Mouse (Mus musculus) forebrain, postnatal 0 days (tissue): ENCODE data around the gene Nfix. TPM values are rescaled to one million over a fixed set of nuclear protein-coding genes. Genes with fewer than 3 reads are reported as not detected.

Experiments
- ATAC-seq: fragments of 200-750 bp; cut with Nextera tagmentation; 2 replicates; pipeline ENCODE4 v1.8.0; 2017; ENCODE audit warnings: mild to moderate bottlenecking, moderate library complexity
- DNase-seq: peaks from one replicate; pipeline ENCODE4 v3.0.0-alpha.2; 2015
- H3K27ac ChIP-seq: fragments of 300-500 bp; sonication (generic); 2 replicates; pipeline ENCODE4 v1.5.1; 2014; ENCODE audit warnings: low read depth, mild to moderate bottlenecking, antibody characterized with exemption, low read length, moderate library complexity, mixed read lengths
- H3K27me3 ChIP-seq: fragments of 300-500 bp; sonication (generic); 2 replicates; pipeline ENCODE4 v1.6.1; 2014; ENCODE audit warnings: mild to moderate bottlenecking, low read length, mixed read lengths; ENCODE audit not compliant: insufficient read depth
- H3K36me3 ChIP-seq: fragments of 300-500 bp; sonication (generic); 2 replicates; pipeline ENCODE4 v1.6.1; 2014; ENCODE audit warnings: mild to moderate bottlenecking, moderate library complexity; ENCODE audit not compliant: insufficient read depth
- H3K4me1 ChIP-seq: fragments of 300-500 bp; sonication (generic); 2 replicates; pipeline ENCODE4 v1.6.1; 2014; ENCODE audit warnings: antibody characterized with exemption; ENCODE audit not compliant: insufficient read depth
- H3K4me2 ChIP-seq: fragments of 300-500 bp; sonication (generic); 2 replicates; pipeline ENCODE4 v1.6.1; 2014; ENCODE audit warnings: low read depth, mild to moderate bottlenecking, moderate library complexity
- H3K4me3 ChIP-seq: fragments of 300-500 bp; sonication (generic); 2 replicates; pipeline ENCODE4 v1.5.1; 2014; ENCODE audit warnings: low read depth, low read length, mixed read lengths
- H3K9ac ChIP-seq: fragments of 300-500 bp; sonication (generic); 2 replicates; pipeline ENCODE4 v1.6.1; 2014; ENCODE audit warnings: mild to moderate bottlenecking
- H3K9me3 ChIP-seq: fragments of 300-500 bp; sonication (generic); 2 replicates; pipeline ENCODE4 v1.6.1; 2016; ENCODE audit warnings: low read length
- CTCF ChIP-seq: sonication (generic); IDR thresholded peaks from 2 replicates; pipeline ENCODE4 v1.5.1; 2016; ENCODE audit warnings: antibody characterized with exemption, control low read depth, low read depth
- WGBS: fragments of 180-500 bp; shearing (Covaris S2); extraction: QIAGEN DNeasy Blood & Tissue Kit; methylation state at CpG from one replicate; pipeline ENCODE4 v1.1.7; 2014; 5-methylcytosine and 5-hydroxymethylcytosine counted together
- polyA plus RNA-seq: library from polyadenylated mRNA; unstranded; fragments of >200 nt; fragmentation: Nextera tagmentation; extraction: Ambion mirVana; gene quantifications from 2 replicates; pipeline ENCODE4 v1.2.1, GENCODE M21; 2015
- total RNA-seq: library from RNA; depleted of rRNA; stranded (reverse); fragments of >200 nt; gene quantifications from 2 replicates; pipeline ENCODE4 v1.2.3, GENCODE M21; 2014

The Nfix gene
- total and polyA plus RNA-seq, 2 experiments from 2014 or later, result 111 to 376 TPM

DNA sequence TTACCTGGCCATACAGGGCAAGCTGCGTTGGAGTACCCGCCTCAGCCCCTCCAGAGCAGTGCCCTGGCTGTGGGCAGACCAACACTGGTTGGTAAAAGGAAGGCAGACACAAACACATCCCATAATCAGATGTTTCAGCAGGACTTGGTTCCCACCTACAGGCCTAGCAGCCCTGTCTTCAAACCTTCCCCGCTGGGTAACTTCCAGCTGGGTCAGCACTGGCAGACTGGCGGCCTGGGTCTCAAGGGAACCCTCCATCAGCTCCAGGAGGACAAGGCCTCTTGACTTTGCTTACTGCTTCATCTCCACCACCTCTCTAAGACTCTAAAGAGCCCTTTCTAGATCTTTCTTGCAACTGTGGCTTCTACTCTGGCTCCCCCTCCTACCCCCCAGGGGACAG is 63.6 kb downstream of the Nfix start:
- Histone ChIP-seq H3K27ac (no peak overlapping the region), H3K4me2 (no peak overlapping the region), H3K27me3 (no peaks in the 10 kb centered on the region), H3K9me3 (no peaks in the 10 kb centered on the region), H3K36me3 (no peaks in the 10 kb centered on the region), H3K9ac (no peak overlapping the region), H3K4me1 (peaks cover 15% of the 10 kb centered on the region), H3K4me3 (no peak overlapping the region)
- 79% methylated on average over 4 of the region's 4 CpGs for WGBS
- no peak for DNase-seq
- no peak for ATAC-seq
- TF ChIP-seq CTCF, result no peak

DNA sequence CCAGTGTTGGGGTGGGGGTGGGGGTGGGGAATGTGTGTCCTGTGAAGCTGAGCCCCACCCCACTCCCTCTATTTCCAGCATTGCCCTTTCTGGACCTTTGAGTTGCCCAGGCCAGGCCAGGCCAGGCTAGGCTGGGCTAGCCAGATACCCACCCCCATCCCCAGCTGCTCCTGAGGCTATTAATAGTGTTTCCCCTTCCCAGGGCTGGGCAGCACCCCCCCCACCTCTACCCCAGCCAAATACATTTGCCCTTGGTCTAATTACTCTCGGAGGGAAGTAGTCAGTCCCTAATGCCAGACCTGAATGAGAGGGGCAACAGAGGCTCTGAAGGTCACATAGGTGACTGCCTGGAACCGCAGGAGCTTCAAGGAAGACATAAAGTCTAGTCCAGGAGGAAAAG is 64.5 kb downstream of the Nfix start:
- peak overlapping the region; percentile 54; the same call in 1 of the 2 replicates for H3K27ac ChIP-seq
- WGBS, result 29% methylated on average over 2 of the region's 2 CpGs
- no peak overlapping the region for H3K9ac ChIP-seq

DNA sequence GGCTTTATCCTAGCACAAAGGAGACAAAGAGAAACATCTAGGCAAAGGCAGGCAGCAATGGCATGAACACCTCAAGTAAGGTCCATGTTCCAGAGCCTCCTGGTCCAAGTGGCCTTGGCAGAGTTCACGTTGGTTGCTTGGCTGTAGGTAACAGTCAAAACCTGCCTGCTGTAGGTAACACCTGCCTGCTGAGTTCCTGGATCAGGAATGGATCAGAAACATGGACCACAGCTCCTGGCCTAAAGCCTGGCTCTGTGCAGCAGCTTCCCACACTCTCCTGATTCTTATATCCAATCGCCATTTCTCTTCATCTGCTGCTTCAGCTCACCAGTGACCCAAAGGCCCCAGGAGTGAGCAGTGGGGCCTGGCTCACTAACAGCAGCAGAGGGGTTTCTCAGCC is 65.5 kb downstream of the Nfix start:
- 59% methylated on average over 2 of the region's 2 CpGs for WGBS

More for the DNA sequence above, 64.5 kb downstream of the Nfix start:
- H3K27me3 ChIP-seq, result no peaks in the 10 kb centered on the region
- peaks cover 24% of the 10 kb centered on the region for H3K4me1 ChIP-seq
- H3K9me3 ChIP-seq, result no peaks in the 10 kb centered on the region
- no peaks in the 10 kb centered on the region for H3K36me3 ChIP-seq
- ATAC-seq (no peak), DNase-seq (no peak)
- H3K4me2 ChIP-seq, result no peak overlapping the region
- H3K4me3 ChIP-seq, result no peak overlapping the region
- TF ChIP-seq CTCF, result no peak

DNA sequence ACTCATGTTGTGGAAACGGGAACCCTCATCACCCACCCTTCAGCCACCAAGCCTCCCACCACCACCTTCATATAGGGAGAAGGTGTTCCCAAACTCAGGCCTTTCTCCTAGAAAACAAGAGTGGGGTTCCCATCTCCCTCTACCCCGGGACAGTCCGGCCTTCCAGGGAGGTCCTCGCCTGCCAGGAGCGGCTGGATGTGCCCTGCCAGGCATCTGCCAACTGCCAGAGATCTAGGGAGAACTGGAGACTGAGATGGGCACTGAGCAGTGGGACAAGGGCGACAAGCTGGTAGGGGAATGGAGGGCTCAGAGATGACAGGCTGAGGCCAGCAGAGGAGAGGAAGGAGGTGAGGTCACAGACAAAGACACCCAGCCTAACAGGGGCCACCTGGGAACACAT is 66.2 kb downstream of the Nfix start:
- Histone ChIP-seq H3K4me1 (peaks cover 30% of the 10 kb centered on the region), H3K9ac (no peak overlapping the region)

More for the DNA sequence above, 65.5 kb downstream of the Nfix start:
- H3K4me1 ChIP-seq, result peaks cover 28% of the 10 kb centered on the region
- ATAC-seq (no peak), DNase-seq (no peak)
- H3K27ac ChIP-seq, result peak overlapping the region; percentile 54; the same call in 1 of the 2 replicates
- H3K4me2 ChIP-seq, result no peak overlapping the region
- no peak overlapping the region for H3K9ac ChIP-seq
- TF ChIP-seq CTCF, result no peak
- H3K27me3 ChIP-seq, result no peaks in the 10 kb centered on the region
- no peaks in the 10 kb centered on the region for H3K9me3 ChIP-seq
- H3K4me3 ChIP-seq, result no peak overlapping the region
- peaks cover 3% of the 10 kb centered on the region; the same call in 1 of the 2 replicates for H3K36me3 ChIP-seq

DNA sequence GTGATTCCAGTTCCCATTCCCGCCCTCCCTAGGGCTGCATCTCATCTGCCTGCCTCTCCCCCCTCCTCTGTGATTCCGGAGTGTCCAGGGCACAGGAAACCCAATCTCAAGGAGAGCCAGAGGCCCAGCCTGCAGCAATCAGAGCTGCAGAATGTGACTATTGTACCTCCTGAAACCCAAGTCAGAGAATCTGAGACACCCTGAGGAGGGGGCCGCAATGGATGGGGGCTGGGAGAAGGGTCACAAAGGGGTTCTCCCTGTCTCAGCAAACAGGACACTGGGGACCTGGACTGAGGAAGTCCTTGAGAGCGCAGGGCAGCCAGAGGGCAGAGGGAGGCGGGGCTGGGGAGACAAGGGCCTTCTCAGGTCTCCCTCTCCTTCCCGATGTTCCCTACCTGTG is 67.1 kb downstream of the Nfix start:
- Histone ChIP-seq H3K9me3 (no peaks in the 10 kb centered on the region), H3K4me2 (no peak overlapping the region), H3K27ac (peak overlapping the region; percentile 47), H3K36me3 (peaks cover 3% of the 10 kb centered on the region; the same call in 1 of the 2 replicates), H3K27me3 (no peaks in the 10 kb centered on the region), H3K4me1 (peaks cover 29% of the 10 kb centered on the region), H3K4me3 (no peak overlapping the region), H3K9ac (0 out of 2 replicates have a peak overlapping the region, but pooled peaks have one; percentile 11)
- ATAC-seq (no peak), DNase-seq (peak; percentile 10)
- no peak for TF ChIP-seq CTCF
- 53% methylated on average over 6 of the region's 6 CpGs for WGBS

More for the DNA sequence above, 66.2 kb downstream of the Nfix start:
- WGBS, result 74% methylated on average over 6 of the region's 6 CpGs
- H3K36me3 ChIP-seq, result peaks cover 3% of the 10 kb centered on the region; the same call in 1 of the 2 replicates
- no peak overlapping the region for H3K4me3 ChIP-seq
- H3K27ac ChIP-seq, result peak overlapping the region; percentile 48
- no peak for TF ChIP-seq CTCF
- no peaks in the 10 kb centered on the region for H3K9me3 ChIP-seq
- no peak overlapping the region for H3K4me2 ChIP-seq
- H3K27me3 ChIP-seq, result no peaks in the 10 kb centered on the region
- DNase-seq (no peak), ATAC-seq (no peak)

DNA sequence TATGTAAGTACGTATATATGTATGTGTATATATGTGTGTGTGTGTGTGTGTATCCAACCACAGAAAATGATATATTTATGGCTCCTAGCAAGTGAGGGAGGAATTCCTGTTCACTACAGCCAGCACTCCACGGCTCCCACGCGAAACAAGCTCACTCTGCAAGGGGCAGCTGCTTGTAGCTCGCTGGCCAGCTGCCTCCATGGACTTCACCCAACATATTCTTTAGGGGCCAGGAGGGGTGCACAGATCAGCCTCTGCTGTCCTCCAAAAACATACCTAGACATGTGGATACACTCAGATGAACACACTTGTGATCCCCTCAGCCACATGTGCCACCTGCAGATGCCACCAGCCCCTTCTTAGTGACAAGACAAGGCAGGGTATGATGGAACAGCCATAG is 67.6 kb downstream of the Nfix start:
- H3K4me3 ChIP-seq, result no peak overlapping the region
- 0 out of 2 replicates have a peak overlapping the region, but pooled peaks have one; percentile 0 for H3K9ac ChIP-seq
- peaks cover 3% of the 10 kb centered on the region; the same call in 1 of the 2 replicates for H3K36me3 ChIP-seq
- H3K9me3 ChIP-seq, result no peaks in the 10 kb centered on the region
- ATAC-seq (no peak), DNase-seq (peak; percentile 42)
- no peak overlapping the region for H3K4me2 ChIP-seq
- peaks cover 29% of the 10 kb centered on the region for H3K4me1 ChIP-seq
- peak overlapping the region; percentile 47 for H3K27ac ChIP-seq
- no peaks in the 10 kb centered on the region for H3K27me3 ChIP-seq
- no peak for TF ChIP-seq CTCF
- 37% methylated on average over 5 of the region's 5 CpGs for WGBS

DNA sequence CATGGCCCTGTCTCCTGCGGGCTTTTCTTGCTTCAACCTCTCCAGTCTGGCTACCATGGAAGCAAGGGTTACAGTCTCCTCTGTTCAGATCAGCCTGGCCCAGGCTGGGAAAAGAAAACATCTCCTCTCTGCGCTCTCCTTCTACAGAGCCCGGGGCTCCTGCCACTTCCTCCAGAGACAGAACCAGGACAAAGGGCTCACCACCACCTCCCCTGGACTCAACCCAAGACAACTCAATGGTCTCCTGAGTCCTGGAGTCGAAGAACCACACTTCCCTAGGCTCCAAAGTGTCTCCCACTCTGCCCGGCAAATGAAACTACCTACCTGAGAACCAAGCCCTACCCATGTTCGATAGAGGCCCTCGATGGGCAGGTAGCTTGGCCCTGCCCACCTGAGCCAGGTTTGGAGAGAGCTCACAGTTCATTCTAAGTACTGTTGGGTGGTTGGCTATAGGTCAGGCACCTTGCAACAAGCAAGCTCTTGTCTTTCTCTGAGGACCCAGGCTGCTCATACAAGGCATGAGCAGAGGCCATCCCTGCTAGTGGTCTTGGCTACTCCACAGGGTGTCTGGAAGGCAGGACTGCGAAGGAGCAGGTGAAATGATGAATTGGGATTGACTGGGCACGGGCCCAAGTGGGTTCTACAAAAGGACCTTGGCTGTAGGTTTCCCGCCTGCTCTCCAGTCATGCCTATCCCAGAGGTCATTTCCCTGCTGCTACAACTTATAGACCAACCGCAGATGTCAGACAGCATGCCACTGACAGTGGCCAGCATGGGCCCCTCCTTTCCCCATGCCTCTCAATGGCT is 68.6 kb downstream of the Nfix start:
- Histone ChIP-seq H3K27ac (peak overlapping the region; percentile 88), H3K9me3 (no peaks in the 10 kb centered on the region), H3K9ac (0 out of 2 replicates have a peak overlapping the region, but pooled peaks have one; percentile 35), H3K4me2 (no peak overlapping the region), H3K4me3 (no peak overlapping the region), H3K27me3 (no peaks in the 10 kb centered on the region), H3K4me1 (peaks cover 29% of the 10 kb centered on the region), H3K36me3 (peaks cover 12% of the 10 kb centered on the region)
- ATAC-seq, result no peak
- peak; percentile 32 for DNase-seq
- TF ChIP-seq CTCF, result no peak
- WGBS, result 48% methylated on average over 11 of the region's 11 CpGs
